Mouse (Mus musculus) megakaryocyte-erythroid progenitor cell, adult 5-6 weeks (primary cell): Measurements from ENCODE around the gene Socs3. TPM values are rescaled to one million over a fixed set of nuclear protein-coding genes. Genes with fewer than 3 reads are reported as not detected.
A peak's percentile ranks its signal among the peaks of the same experiment; 100 is the strongest.

Source experiments
- ATAC-seq: replicated peaks from 2 replicates; pipeline ENCODE4 v1.8.0; 2016; ENCODE audit warnings: mild to moderate bottlenecking, inconsistent platforms; ENCODE audit not compliant: severe bottlenecking, poor library complexity, low FRiP score, low TSS enrichment
- total RNA-seq, 2 experiments: library from RNA; stranded (forward) in 1 of 2; stranded (reverse) in 1 of 2; fragments of 200-1000, 215-1000 nt in 1 of 2; fragments of >200 nt in 1 of 2; fragmentation: Nextera tagmentation in 1 of 2; gene quantifications; 2 replicates each; pipeline ENCODE4 v1.2.3; 2014 to 2017

The Socs3 gene
- total RNA-seq, 2 experiments from 2014 or later, result 2.0 TPM; not detected in 1

DNA sequence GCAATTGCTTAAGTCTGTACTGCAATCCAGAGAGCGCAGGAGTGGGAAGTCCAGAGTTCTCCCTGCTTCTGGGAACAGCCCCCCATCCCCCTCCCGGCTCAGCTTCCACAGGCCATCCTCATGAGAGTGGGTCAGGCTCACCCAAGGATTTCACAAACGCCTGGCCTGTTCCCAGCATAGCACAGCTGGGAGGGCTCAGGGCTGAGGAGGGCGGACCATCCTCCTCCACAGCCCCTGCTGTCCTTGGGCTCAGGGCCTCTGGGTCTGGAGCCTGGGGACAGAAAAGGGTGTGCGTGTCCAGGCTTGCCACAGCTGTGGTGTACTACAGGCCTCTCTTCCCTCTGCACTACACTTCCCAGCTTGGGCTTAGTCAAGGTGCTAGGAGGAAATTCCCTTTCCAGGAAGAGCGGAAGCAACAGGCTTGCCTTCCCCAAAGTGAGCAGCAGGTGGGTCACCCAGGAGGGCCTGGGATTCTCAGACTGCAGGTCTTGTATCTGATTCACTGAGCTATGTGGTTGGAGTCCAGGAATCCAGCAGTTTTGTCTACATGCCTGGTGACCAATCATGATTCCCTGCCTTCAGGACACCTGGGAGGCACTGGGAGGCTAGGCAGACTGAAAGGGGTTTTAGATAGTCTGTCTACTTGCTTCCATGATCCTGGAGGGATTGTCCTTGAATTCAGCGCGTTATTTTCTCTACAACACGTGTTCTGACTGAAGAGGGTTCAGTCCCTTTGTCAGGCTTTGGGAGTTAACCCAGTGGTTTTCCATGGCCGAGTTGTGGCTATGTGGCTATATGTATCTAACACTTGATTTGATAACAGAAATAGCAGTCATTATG, 7.4 kb downstream of the Socs3 start:
- ATAC-seq, result no peak

- ATAC-seq, result no peak
These were observed 9.2 kb downstream of the Socs3 start for GRCm38 (mm10) chr11:117960601-117961000.

GRCm38 (mm10) chr11:117959741-117960381, 10.0 kb downstream of the Socs3 start:
- no peak for ATAC-seq

GRCm38 (mm10) chr11:117959166-117959565, 10.7 kb downstream of the Socs3 start:
- no peak for ATAC-seq

DNA sequence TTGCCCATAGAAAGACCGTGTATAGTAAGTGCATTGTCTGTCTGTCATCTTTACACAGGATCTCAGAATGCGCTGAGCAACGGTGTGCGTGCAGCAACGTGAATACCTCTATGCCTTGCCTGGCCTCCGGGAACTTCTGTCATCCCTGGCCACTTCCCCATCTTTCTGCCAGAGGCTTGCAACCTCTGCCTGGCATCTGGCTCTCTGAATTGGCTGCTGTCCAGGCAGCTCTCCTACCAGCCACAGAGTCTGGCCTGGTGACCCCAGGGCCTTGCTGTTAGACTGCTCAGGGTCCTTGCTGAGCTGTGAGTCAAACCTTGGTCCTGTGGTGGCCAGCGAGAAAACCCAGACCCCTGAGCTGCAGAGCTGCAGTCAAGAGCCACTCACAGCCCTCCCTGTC, 11.7 kb downstream of the Socs3 start:
- ATAC-seq, result no peak; the same call in 1 of the 2 replicates

GRCm38 (mm10) chr11:117955621-117956020, 14.2 kb downstream of the Socs3 start:
- no peak for ATAC-seq

- ATAC-seq, result no peak
These were observed 15.0 kb downstream of the Socs3 start for GRCm38 (mm10) chr11:117954819-117955218.

DNA sequence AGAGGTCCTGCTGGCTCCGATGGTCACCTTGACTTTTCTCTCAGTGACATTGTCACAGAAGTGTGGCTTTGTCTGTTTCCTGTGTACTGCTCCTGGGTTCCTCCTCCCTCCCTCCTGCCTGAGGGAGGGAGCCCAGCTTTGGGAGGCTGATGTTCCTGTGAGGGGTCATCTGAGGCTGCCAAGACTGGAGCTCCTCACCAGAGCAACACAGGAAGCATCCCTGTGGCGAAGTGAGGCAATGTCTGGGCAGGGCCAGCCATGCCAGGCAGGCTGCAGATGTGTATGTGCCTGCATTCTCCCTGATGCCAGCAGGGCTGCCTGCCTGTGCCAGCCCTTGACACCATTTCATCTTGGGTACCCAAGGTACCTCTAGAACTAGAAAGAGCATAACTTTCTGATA, 15.8 kb downstream of the Socs3 start:
- ATAC-seq, result no peak

GRCm38 (mm10) chr11:117952174-117952933, 17.5 kb downstream of the Socs3 start:
- ATAC-seq, result no peak

GRCm38 (mm10) chr11:117951391-117951790, 18.5 kb downstream of the Socs3 start:
- no peak for ATAC-seq

- peak; percentile 33; the same call in 1 of the 2 replicates for ATAC-seq
These were observed 20.3 kb downstream of the Socs3 start for GRCm38 (mm10) chr11:117949392-117950091.

DNA sequence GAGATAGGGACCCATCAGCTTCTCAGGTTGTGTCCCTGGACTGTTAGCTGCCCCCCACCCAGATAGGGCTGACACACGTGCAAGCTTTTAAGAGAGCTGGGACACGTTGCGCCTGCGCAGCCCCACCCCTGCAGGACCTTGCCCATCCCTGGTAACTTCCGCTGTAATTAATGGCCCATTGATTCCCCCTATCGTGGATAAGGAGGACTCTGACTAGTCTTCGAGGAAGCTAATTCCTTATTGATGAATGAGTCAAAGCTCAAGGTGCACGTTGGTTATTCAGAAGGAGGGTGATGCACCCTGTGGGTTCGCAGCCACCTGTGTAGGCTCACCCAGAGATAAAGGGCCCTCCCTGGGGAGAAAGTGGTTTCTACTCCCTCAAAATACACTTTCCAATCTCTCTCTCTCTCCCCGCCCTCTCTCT, 22.8 kb downstream of the Socs3 start:
- no peak for ATAC-seq

- no peak for ATAC-seq
These were observed 23.5 kb downstream of the Socs3 start for GRCm38 (mm10) chr11:117946195-117946979.

DNA sequence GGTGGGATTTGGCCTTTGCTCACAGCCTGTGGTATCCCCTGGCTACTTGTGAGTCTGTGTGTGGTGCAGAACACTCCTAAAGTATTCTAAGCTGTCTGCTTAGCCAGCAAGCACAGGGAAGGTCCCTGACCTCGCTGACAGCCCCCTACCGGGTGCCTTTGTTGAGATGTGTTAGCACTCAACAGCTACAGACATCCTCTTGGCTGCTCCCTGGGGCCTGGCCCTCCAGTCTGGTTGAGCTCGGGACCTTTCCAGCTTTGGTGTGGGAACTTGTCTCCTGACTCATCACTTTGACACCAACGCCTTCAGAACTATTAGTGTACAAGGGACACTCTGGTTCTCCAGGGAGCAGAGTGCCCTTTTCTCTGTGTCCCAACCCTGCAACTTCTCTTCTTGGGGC, 28.0 kb downstream of the Socs3 start:
- ATAC-seq, result no peak

DNA sequence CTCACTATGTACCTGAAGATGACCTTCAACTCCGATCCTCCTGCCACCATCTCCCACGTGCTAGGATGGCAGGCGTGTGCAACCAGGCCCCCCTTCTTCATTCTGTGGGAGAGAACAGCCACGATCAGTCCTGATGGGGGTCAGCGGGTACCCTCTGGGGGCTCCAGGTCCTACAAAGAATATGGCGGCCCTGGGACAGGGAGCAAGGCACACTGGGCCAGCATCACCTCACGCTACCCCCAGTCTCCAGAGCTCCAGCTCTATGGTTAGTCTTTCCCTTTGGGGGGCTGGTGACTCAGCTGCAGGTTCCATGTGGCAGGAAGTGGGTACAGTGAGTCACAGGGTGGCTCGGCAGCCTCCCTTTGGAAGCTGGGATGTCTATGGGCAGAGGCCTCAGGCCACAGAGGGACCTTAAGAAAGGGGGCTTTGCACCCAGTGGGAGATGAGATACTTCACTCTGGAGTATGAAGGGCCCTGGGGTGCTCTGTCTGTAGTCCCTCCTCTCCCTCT, 28.5 kb downstream of the Socs3 start:
- no peak for ATAC-seq

DNA sequence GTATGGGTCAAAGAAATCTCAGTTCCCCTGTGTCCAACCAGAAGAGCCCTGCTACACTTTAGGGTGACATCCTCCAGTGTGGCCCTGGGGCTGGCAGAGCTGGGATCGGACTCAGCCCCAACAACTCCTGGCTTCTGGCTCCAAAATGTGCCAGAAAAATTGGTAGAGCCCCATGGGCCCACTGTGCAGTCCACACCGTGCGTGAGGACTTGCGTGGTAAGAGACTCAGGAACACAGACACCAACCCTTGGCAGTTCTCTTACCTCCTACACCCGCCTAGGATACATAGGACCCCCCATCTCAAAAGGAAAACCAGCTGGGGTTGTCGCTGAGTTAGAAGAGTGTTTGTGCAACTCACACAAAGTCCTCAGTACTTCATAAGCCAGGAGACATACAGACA, 29.0 kb downstream of the Socs3 start:
- no peak for ATAC-seq

GRCm38 (mm10) chr11:117939741-117940285, 30.0 kb downstream of the Socs3 start:
- ATAC-seq, result no peak

- ATAC-seq, result no peak
These were observed 30.7 kb downstream of the Socs3 start for GRCm38 (mm10) chr11:117939004-117939730.
